Mouse (Mus musculus) bone marrow, adult 2 months (tissue): ENCODE measurements at regions not wholly inside any gene's neighbourhood (a gene's known extent, or its start where the extent isn't known, plus 50 kb on each side); places are given as distances from the start of the nearest gene placed in this dataset.

Source experiments
- CTCF ChIP-seq: fragments of 200-500 bp; IDR thresholded peaks from 2 replicates; pipeline ENCODE4 v1.5.1; 2011; ENCODE audit warnings: low read length, control low read depth; ENCODE audit not compliant: control insufficient read depth, insufficient read depth
- POLR2A ChIP-seq: fragments of 200-500 bp; IDR thresholded peaks from 2 replicates; pipeline ENCODE4 v1.6.1; 2011; ENCODE audit warnings: low read depth, mild to moderate bottlenecking, control low read depth, low read length, borderline replicate concordance; ENCODE audit not compliant: control insufficient read depth

DNA sequence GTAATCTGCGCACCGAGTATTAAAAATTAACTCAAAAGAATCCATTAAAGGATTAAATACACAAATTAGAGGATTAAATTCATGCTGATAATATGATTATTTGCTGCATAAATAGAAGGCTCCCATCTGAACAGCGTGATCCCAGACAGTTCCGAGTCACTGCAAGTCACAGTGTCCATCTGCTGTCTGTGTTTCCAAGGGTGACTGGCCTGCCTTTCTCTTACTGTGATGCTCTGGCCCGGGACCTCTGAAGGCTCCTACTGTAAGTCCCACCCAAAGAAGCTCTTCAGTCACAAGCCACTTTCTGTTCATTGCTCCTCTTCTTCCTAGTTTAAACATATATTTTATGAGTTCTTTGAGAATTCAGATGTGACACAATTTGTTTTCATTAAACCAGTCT is 293.1 kb downstream of the Ice1 start:
- TF ChIP-seq CTCF (no peak), POLR2A (no peak)
